Mouse (Mus musculus): ENCODE results near the gene Skap2. TPM values are rescaled to one million over a fixed set of nuclear protein-coding genes. Genes with fewer than 3 reads are reported as not detected.

Skap2 gene
- polyA plus RNA-seq, 1 experiment from 2014 or later, result 19.3 TPM

GRCm38 (mm10) chr6:51998409-51999156 lies 13.8 kb downstream of the Skap2 start:
- peaks cover 18% of the 10 kb centered on the region for H3K27me3 ChIP-seq (ENCODE audit: low read depth, poor library complexity, severe bottlenecking)
- DNase-seq (ENCODE audit: low spot score), result no peak
- H3K9me3 ChIP-seq (replicated peaks), result no peaks in the 10 kb centered on the region
- H3K4me1 ChIP-seq, result peaks cover 2% of the 10 kb centered on the region; the same call in 1 of the 2 replicates
- H3K4me3 ChIP-seq, result no peak overlapping the region
- WGBS, result 52% methylated on average over 7 of the region's 7 CpGs
- no peak overlapping the region for H3K27ac ChIP-seq
- H3K36me3 ChIP-seq, result no peaks in the 10 kb centered on the region

- Histone ChIP-seq H3K4me1 (peaks cover under 1% of the 10 kb centered on the region; the same call in 1 of the 2 replicates), H3K27me3 (ENCODE audit: low read depth, poor library complexity, severe bottlenecking) (no peaks in the 10 kb centered on the region), H3K36me3 (no peaks in the 10 kb centered on the region), H3K9me3 (replicated peaks) (no peaks in the 10 kb centered on the region), H3K27ac (no peak overlapping the region), H3K4me3 (no peak overlapping the region)
- no peak for DNase-seq (ENCODE audit: low spot score)
- 85% methylated on average over 2 of the region's 2 CpGs for WGBS
Measured at GRCm38 (mm10) chr6:51987999-51988398, 24.4 kb downstream of the Skap2 start.

GRCm38 (mm10) chr6:51977638-51978037 lies 34.7 kb downstream of the Skap2 start:
- 65% methylated on average over 3 of the region's 3 CpGs for WGBS
- H3K4me3 ChIP-seq, result no peak overlapping the region
- no peaks in the 10 kb centered on the region for H3K9me3 ChIP-seq (replicated peaks)
- H3K36me3 ChIP-seq, result no peaks in the 10 kb centered on the region
- H3K27ac ChIP-seq, result no peak overlapping the region
- H3K4me1 ChIP-seq, result 0 out of 2 replicates have a peak, but pooled peaks cover 3% of the 10 kb centered on the region
- DNase-seq (ENCODE audit: low spot score), result no peak
- no peaks in the 10 kb centered on the region for H3K27me3 ChIP-seq (ENCODE audit: low read depth, poor library complexity, severe bottlenecking)

- Histone ChIP-seq H3K9me3 (replicated peaks) (no peaks in the 10 kb centered on the region), H3K27me3 (ENCODE audit: low read depth, poor library complexity, severe bottlenecking) (no peaks in the 10 kb centered on the region), H3K4me3 (no peak overlapping the region), H3K4me1 (0 out of 2 replicates have a peak, but pooled peaks cover 3% of the 10 kb centered on the region), H3K36me3 (no peaks in the 10 kb centered on the region), H3K27ac (no peak overlapping the region)
- no peak for DNase-seq (ENCODE audit: low spot score)
- whole genome bisulfite sequencing, result 44% methylated on average over 4 of the region's 4 CpGs
Measured at GRCm38 (mm10) chr6:51975751-51976150, 36.6 kb downstream of the Skap2 start.

GRCm38 (mm10) chr6:51958992-51959391 lies 53.4 kb downstream of the Skap2 start:
- no peak for DNase-seq (ENCODE audit: low spot score)
- H3K27ac ChIP-seq, result no peak overlapping the region
- no peaks in the 10 kb centered on the region for H3K36me3 ChIP-seq
- no peak overlapping the region for H3K4me3 ChIP-seq
- no peaks in the 10 kb centered on the region for H3K9me3 ChIP-seq (replicated peaks)
- WGBS, result 74% methylated on average over 4 of the region's 4 CpGs
- H3K27me3 ChIP-seq (ENCODE audit: low read depth, poor library complexity, severe bottlenecking), result 0 out of 2 replicates have a peak, but pooled peaks cover 3% of the 10 kb centered on the region
- H3K4me1 ChIP-seq, result peaks cover 8% of the 10 kb centered on the region

- no peak overlapping the region for H3K4me3 ChIP-seq
- no peaks in the 10 kb centered on the region for H3K9me3 ChIP-seq (replicated peaks)
- WGBS, result 84% methylated on average over 4 of the region's 4 CpGs
- H3K4me1 ChIP-seq, result peaks cover 5% of the 10 kb centered on the region
- no peak for DNase-seq (ENCODE audit: low spot score)
- no peaks in the 10 kb centered on the region for H3K36me3 ChIP-seq
- no peak overlapping the region for H3K27ac ChIP-seq
- 0 out of 2 replicates have a peak, but pooled peaks cover 3% of the 10 kb centered on the region for H3K27me3 ChIP-seq (ENCODE audit: low read depth, poor library complexity, severe bottlenecking)
Measured at GRCm38 (mm10) chr6:51956048-51956792, 56.1 kb downstream of the Skap2 start.

GRCm38 (mm10) chr6:51947661-51948060 lies 64.7 kb downstream of the Skap2 start:
- H3K4me1 ChIP-seq, result no peaks in the 10 kb centered on the region
- H3K9me3 ChIP-seq (replicated peaks), result no peaks in the 10 kb centered on the region
- H3K36me3 ChIP-seq, result no peaks in the 10 kb centered on the region

GRCm38 (mm10) chr6:51944916-51945315 lies 67.4 kb downstream of the Skap2 start:
- WGBS, result 93% methylated on average over 2 of the region's 2 CpGs
- Histone ChIP-seq H3K9me3 (replicated peaks) (no peaks in the 10 kb centered on the region), H3K4me3 (no peak overlapping the region), H3K4me1 (no peaks in the 10 kb centered on the region), H3K27me3 (ENCODE audit: low read depth, poor library complexity, severe bottlenecking) (no peaks in the 10 kb centered on the region), H3K27ac (no peak overlapping the region), H3K36me3 (no peaks in the 10 kb centered on the region)
- DNase-seq (ENCODE audit: low spot score), result no peak

More at GRCm38 (mm10) chr6:51947661-51948060, 64.7 kb downstream of the Skap2 start:
- H3K27me3 ChIP-seq (ENCODE audit: low read depth, poor library complexity, severe bottlenecking), result no peaks in the 10 kb centered on the region
- H3K27ac ChIP-seq, result no peak overlapping the region
- DNase-seq (ENCODE audit: low spot score), result no peak
- H3K4me3 ChIP-seq, result no peak overlapping the region

GRCm38 (mm10) chr6:51933998-51934397 lies 78.4 kb downstream of the Skap2 start:
- Histone ChIP-seq H3K9me3 (replicated peaks) (no peaks in the 10 kb centered on the region), H3K27me3 (ENCODE audit: low read depth, poor library complexity, severe bottlenecking) (no peaks in the 10 kb centered on the region), H3K27ac (no peak overlapping the region), H3K4me3 (no peak overlapping the region), H3K4me1 (peaks cover 5% of the 10 kb centered on the region), H3K36me3 (no peaks in the 10 kb centered on the region)
- no peak for DNase-seq (ENCODE audit: low spot score)
- WGBS, result 72% methylated on average over 4 of the region's 4 CpGs

GRCm38 (mm10) chr6:51933034-51933611 lies 79.2 kb downstream of the Skap2 start:
- no peak for DNase-seq (ENCODE audit: low spot score)
- no peak overlapping the region for H3K27ac ChIP-seq
- H3K27me3 ChIP-seq (ENCODE audit: low read depth, poor library complexity, severe bottlenecking), result no peaks in the 10 kb centered on the region
- H3K4me3 ChIP-seq, result no peak overlapping the region
- H3K36me3 ChIP-seq, result no peaks in the 10 kb centered on the region
- H3K4me1 ChIP-seq, result peaks cover 5% of the 10 kb centered on the region
- 68% methylated on average over 3 of the region's 3 CpGs for WGBS
- H3K9me3 ChIP-seq (replicated peaks), result no peaks in the 10 kb centered on the region

GRCm38 (mm10) chr6:51927101-51927500 lies 85.2 kb downstream of the Skap2 start:
- H3K27me3 ChIP-seq (ENCODE audit: low read depth, poor library complexity, severe bottlenecking), result no peaks in the 10 kb centered on the region
- no peak for DNase-seq (ENCODE audit: low spot score)

GRCm38 (mm10) chr6:51921831-51922230 lies 90.5 kb downstream of the Skap2 start:
- Histone ChIP-seq H3K4me1 (no peaks in the 10 kb centered on the region), H3K27ac (no peak overlapping the region), H3K9me3 (replicated peaks) (no peaks in the 10 kb centered on the region), H3K36me3 (no peaks in the 10 kb centered on the region), H3K4me3 (no peak overlapping the region), H3K27me3 (ENCODE audit: low read depth, poor library complexity, severe bottlenecking) (no peaks in the 10 kb centered on the region)
- WGBS, result 88% methylated on average over 4 of the region's 4 CpGs
- DNase-seq (ENCODE audit: low spot score), result no peak

More at GRCm38 (mm10) chr6:51927101-51927500, 85.2 kb downstream of the Skap2 start:
- 70% methylated on average over 3 of the region's 3 CpGs for WGBS
- H3K4me3 ChIP-seq, result no peak overlapping the region
- H3K4me1 ChIP-seq, result no peaks in the 10 kb centered on the region
- H3K27ac ChIP-seq, result no peak overlapping the region
- H3K36me3 ChIP-seq, result no peaks in the 10 kb centered on the region
- H3K9me3 ChIP-seq (replicated peaks), result no peaks in the 10 kb centered on the region

- Histone ChIP-seq H3K4me3 (no peak overlapping the region), H3K27ac (no peak overlapping the region), H3K27me3 (ENCODE audit: low read depth, poor library complexity, severe bottlenecking) (no peaks in the 10 kb centered on the region), H3K36me3 (no peaks in the 10 kb centered on the region), H3K9me3 (replicated peaks) (no peaks in the 10 kb centered on the region), H3K4me1 (peaks cover 9% of the 10 kb centered on the region; the same call in 1 of the 2 replicates)
- no peak for DNase-seq (ENCODE audit: low spot score)
Measured at GRCm38 (mm10) chr6:51908495-51908894, 103.9 kb downstream of the Skap2 start.

Data from limb, embryonic 10.5 days (tissue).